9 mouse cellular contexts compared by ENCODE assay signal in the genomic region with DNA sequence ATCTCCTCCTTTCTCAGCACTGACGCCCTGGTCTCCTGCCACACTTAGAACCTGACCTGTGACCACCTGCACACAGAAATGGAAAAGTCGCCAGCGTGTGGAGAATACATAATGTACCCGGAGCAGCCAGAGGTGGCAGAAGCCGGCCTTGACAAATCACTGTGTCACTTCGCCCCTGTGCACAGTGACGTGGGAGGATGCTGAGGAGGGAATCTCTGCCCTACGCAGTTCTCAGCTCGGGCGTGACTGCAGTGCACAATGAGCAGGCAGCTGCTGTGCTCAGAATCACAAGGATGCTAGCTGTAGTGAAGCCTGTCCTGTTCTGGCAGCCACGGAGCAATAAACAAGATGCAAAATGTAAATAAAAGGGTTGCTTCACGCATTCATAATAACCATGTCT.
DNase-seq lines count a peak whose midpoint lies in the region; ATAC-seq and TF ChIP-seq lines count a peak whose summit lies in the region.
"Had no signal": no experiment of that assay in that cellular context is flagged by ENCODE, and none has a peak within 500 bp of the region (broad histone marks: within the 10 kb centered on the region; RNA-seq: fewer than 3 reads in every experiment).

No protein-coding gene starts in this region.

- TF ChIP-seq POLR2A in lung, adult 2 months (IDR thresholded peaks at IDR 0.05; ENCODE audit: borderline replicate concordance, extremely low read depth, low read depth, low read length): no peak

- peak overlapping the region; percentile 44 for H3K4me2 ChIP-seq in hindbrain, embryonic 15.5 days
- peak overlapping the region; percentile 39 for H3K4me2 ChIP-seq in midbrain, embryonic 13.5 days (replicated peaks)
- H3K4me2 ChIP-seq: limb, embryonic 15.5 days had no signal

- H3K27me3 ChIP-seq in hindbrain, embryonic 15.5 days: no peaks in the 10 kb centered on the region
- H3K27me3 ChIP-seq in midbrain, embryonic 13.5 days: no peaks in the 10 kb centered on the region
- H3K27me3 ChIP-seq: limb, embryonic 15.5 days had no signal

- no peaks in the 10 kb centered on the region for H3K9me3 ChIP-seq in hindbrain, embryonic 15.5 days
- H3K9me3 ChIP-seq in midbrain, embryonic 13.5 days: no peaks in the 10 kb centered on the region
- H3K9me3 ChIP-seq: limb, embryonic 15.5 days had no signal

- H3K9ac ChIP-seq in hindbrain, embryonic 15.5 days: 0 out of 2 replicates have a peak overlapping the region, but pooled peaks have one; percentile 14
- 0 out of 2 replicates have a peak overlapping the region, but pooled peaks have one; percentile 14 for H3K9ac ChIP-seq in midbrain, embryonic 13.5 days (replicated peaks)
- H3K9ac ChIP-seq: limb, embryonic 15.5 days had no signal

- peak; percentile 85 for DNase-seq in brain, adult 2 months (ENCODE audit: low read depth, low spot score)
- peak; percentile 58 for DNase-seq in cerebellum, postnatal 10 days
- no peak for DNase-seq in thymus, postnatal 4 days
- no peak for DNase-seq in lung, adult 2 months
- no peak for DNase-seq in adrenal gland, postnatal 10 days
- no peak for DNase-seq in thymus, postnatal 36 days

- H3K27ac ChIP-seq in hindbrain, embryonic 15.5 days (replicated peaks): peak overlapping the region; percentile 80
- H3K27ac ChIP-seq in midbrain, embryonic 13.5 days: peak overlapping the region; percentile 77
- H3K27ac ChIP-seq: limb, embryonic 15.5 days had no signal

- H3K36me3 ChIP-seq in hindbrain, embryonic 15.5 days: no peaks in the 10 kb centered on the region
- no peaks in the 10 kb centered on the region for H3K36me3 ChIP-seq in midbrain, embryonic 13.5 days
- H3K36me3 ChIP-seq: limb, embryonic 15.5 days had no signal

- H3K4me3 ChIP-seq in hindbrain, embryonic 15.5 days: 0 out of 2 replicates have a peak overlapping the region, but pooled peaks have one; percentile 15
- H3K4me3 ChIP-seq in midbrain, embryonic 13.5 days (replicated peaks): no peak overlapping the region
- no peak overlapping the region for H3K4me3 ChIP-seq in lung, adult 2 months (replicated peaks; ENCODE audit: extremely low read depth, low read depth, low read length)
- H3K4me3 ChIP-seq: limb, embryonic 15.5 days had no signal

- peak; percentile 96 for ATAC-seq in hindbrain, embryonic 15.5 days (ENCODE audit: low FRiP score, low read depth)
- peak; percentile 97 for ATAC-seq in midbrain, embryonic 13.5 days

- no peak for TF ChIP-seq CTCF in lung, adult 2 months (IDR thresholded peaks at IDR 0.05; ENCODE audit: insufficient read depth, low read length)

- peaks cover 12% of the 10 kb centered on the region for H3K4me1 ChIP-seq in hindbrain, embryonic 15.5 days (replicated peaks)
- peaks cover 17% of the 10 kb centered on the region for H3K4me1 ChIP-seq in midbrain, embryonic 13.5 days (replicated peaks)
- H3K4me1 ChIP-seq in lung, adult 2 months (ENCODE audit: control insufficient read depth, insufficient read depth, low read length): no peaks in the 10 kb centered on the region
- H3K4me1 ChIP-seq: limb, embryonic 15.5 days had no signal

- 26% methylated on average over 12 of the region's 12 CpGs for WGBS in hindbrain, embryonic 15.5 days
- WGBS in midbrain, embryonic 13.5 days: 37% methylated on average over 12 of the region's 12 CpGs
- WGBS in lung, adult 2 months: 58% methylated on average over 12 of the region's 12 CpGs

Comparison
In these comparisons a context has a peak if more than half of its experiments do, and no peak if none do; other contexts are left out.
1. DNase-seq: peak in brain, adult 2 months (single experiment) and cerebellum, postnatal 10 days (2 of 2); none in thymus, postnatal 4 days (single experiment), lung, adult 2 months (single experiment), adrenal gland, postnatal 10 days (single experiment) and thymus, postnatal 36 days (0 of 2).